Mouse (Mus musculus) urinary bladder, adult 18-20 months (tissue): ENCODE results near the gene Gadd45g.
"Not testable (repeated sequence)": the region's sequence is repeated elsewhere in the genome, so short reads cannot be mapped to it uniquely, and the experiment has no call there.

Source experiments
- DNase-seq, 2 experiments: peaks; one replicate each; pipeline ENCODE4 v3.0.0; 2022; ENCODE audit warnings: low spot score in 2 of 2, mixed read lengths in 2 of 2

Gadd45g gene

DNA sequence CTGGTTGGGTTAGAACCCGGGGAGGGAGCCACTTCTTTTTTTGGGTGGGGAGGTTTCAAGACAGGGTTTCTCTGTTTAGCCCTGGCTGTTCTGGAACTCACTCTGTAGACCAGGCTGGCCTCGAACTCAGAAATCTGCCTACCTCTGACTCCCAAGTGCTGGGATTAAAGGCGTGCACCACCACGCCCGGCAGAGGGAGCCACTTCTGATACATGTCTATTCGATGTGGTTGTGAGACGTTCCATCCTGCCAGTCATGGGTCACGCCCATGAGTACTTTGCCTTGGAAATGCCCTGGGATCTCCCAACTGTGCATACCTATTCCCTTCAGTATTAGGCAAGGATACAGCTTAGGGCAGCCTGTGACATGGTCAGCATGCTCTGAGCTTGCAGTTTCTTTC lies 12.5 kb upstream of the Gadd45g start:
- DNase-seq, result not testable (repeated sequence)

- no peak for DNase-seq
These were observed 12.0 kb upstream of the Gadd45g start for GRCm38 (mm10) chr13:51834520-51834919.

GRCm38 (mm10) chr13:51835208-51835607 lies 11.3 kb upstream of the Gadd45g start:
- not testable (repeated sequence) for DNase-seq

DNA sequence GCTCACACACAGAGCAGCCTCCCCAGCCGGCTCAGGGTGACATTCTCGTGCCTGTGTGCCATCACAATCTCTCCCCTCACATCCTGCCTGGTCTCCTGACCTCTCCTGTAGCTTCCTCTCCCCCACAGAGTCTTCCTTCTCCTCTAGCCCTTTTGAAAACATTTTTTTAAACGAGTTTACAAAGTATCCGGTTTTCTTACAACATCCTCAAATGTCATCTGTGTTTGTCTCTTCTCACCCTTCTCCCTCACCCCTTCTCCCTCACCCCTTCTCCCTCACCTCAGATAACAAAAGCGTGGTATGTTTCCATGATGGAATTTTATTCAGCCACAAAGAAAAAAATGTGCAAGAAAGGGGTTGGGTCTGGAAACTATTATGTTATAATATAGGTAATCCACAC lies 9.1 kb upstream of the Gadd45g start:
- no peak for DNase-seq

DNA sequence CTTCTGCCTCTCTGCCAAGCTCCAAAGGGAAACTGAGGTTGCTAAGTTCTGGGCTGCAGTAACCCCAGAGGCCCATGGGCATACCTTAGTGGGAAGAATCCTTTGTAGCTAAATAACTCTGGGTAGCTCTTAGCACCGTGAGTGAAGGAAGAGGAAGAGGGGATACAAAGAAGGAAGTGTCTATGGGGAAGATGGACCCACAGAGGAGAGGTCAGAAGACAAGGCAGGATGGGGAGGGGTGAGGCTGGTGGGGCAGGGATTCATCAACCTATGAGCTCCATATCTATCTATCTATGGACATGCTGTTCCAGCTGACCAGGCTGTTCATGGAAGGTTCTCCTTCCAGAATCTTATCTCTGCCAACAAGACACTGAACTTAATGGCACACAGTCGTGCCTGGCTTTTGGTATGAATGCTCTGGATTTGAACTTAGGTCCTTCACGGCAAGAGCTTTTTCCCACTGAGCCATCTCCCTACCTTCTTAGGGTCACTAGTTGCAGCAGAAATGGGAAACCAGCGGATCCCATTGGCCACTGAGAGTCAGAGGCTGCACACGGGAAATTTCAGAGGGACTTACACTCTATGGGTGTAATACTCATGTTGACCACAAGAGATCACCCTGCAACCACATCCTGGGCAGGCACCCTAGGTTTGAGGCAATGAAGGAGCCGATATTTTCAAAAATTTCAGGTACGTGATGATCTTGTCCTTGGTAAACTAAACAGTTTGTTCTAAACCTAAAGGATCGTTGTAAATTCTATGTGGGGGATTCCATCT lies 7.0 kb upstream of the Gadd45g start:
- no peak for DNase-seq

DNA sequence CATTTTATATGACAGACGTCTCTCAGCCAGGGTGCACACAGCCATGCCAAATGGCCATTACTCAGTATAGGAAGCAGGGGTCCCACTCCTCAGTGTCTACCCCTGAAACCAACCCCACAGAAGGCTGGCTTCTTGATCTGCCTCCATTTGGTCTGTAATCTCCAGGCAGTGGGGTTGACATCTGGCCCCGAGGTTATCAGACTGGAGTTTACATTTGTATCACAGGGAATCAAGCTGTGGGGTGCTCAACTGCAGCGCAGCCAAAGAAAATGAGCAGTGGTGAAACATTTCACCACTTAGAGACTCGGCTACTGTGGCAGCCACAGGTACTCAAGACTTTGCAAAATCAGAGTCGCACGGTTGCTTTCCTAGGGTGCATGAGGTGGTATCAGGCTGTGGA lies 5.8 kb upstream of the Gadd45g start:
- no peak for DNase-seq

DNA sequence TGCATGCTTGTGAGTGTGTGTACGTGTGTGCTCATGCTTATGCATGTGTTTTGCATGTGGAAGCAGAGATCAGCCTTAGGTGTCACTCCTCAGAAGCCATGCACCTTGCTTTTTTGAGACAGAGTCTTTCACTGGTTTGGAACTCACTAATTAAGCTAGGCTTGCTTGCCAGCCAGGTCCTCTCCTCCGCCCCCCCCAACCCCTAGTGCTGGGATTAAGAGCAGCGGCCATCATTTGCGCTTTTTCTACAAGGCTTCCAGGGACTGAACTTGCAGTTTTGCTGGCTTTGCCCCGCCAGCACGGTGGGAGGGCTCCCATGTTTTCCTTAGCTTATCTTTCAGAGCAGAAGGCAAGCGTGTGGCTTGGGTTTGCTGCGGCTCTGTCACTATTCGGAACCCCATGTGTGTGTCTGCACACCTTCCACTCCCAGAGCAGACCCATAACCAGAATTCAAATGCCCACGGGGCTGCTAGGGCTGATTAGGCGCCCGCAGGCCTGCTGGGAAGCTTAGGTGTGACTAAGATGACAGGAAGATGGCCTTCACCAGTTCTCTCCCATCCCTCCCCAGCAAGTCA lies 4.8 kb upstream of the Gadd45g start:
- no peak for DNase-seq

DNA sequence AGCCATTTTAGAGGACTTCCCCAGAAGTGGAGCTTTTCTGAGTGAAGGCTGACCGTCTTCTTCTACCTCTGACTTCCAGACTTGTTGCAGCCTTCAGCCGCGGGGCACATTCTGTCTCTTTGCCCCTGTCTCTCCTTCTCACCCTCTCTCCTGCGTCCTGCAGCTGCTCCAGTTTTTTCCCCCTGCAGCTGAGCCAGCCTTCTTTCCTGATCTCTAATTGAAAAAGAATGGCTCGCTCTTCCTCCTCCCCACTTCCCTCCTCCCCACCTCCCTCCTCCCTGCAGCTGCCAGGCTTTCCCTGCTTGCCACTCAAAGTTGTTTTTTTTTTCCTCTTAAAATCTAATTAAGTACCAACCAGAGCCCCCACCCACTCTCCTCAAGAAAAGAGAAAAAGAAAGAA lies 4.3 kb upstream of the Gadd45g start:
- no peak for DNase-seq

- DNase-seq, result no peak
These were observed 3.7 kb upstream of the Gadd45g start for GRCm38 (mm10) chr13:51842773-51843172.

GRCm38 (mm10) chr13:51843298-51843697 lies 3.2 kb upstream of the Gadd45g start:
- DNase-seq, result no peak

DNA sequence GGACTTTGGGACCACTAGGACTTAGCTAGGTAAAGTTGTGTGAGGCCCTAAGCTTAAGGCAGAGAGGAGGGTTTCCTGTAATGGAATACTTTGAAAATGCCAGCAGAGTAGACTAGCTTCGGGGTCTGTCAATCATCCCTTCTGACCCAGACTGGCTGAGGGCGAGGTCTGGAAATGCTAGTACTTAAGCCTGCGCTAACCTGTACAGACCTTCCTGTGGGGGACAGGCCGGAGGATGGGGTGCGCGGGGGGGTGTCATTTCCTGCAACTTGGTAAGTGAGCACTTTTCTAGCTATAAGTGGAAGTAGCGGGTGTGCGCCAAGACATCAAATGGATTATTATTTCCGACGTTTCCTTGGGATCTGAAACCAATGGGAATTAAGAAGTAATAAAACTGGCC lies 2.4 kb upstream of the Gadd45g start:
- no peak for DNase-seq

GRCm38 (mm10) chr13:51844661-51845060 lies 1.8 kb upstream of the Gadd45g start:
- peak in 1 of 2 experiments; percentile 45 for DNase-seq

GRCm38 (mm10) chr13:51845072-51845471 lies 1.4 kb upstream of the Gadd45g start:
- DNase-seq, result peak in 1 of 2 experiments; percentile 10

DNA sequence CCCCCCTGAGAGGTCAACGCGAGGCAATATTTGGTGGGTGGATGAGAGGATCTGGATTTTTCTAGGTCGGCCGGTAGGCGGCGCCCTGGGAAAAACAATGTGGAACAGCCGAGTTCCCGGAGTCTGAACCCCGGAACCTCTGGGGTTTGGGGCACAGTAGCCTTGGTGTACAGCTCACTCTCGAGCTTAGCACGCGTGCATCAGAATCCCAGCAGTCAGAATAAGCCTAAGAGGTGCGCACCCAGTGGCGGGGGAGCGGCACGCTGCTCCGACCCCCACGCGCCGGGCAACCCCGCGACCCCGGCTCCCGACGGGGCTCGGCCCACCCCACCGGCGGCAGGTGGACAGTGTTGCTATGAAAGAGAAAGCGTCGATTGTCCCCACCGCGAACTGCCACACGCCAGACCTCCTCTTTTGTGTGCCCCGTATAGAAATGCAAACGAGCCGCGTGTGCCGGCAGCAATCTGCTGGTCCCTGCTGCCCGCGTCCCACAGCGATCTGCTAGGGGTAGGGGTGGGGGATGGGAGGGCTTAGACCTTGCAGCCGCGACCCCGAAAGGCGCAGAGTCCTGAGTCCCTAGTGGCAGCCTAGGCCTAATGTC lies 787 bp upstream of the Gadd45g start:
- peak; percentile 76 to 84 for DNase-seq

GRCm38 (mm10) chr13:51846868-51847793 lies 653 bp downstream of the Gadd45g start:
- peak; percentile 64 to 69 for DNase-seq

GRCm38 (mm10) chr13:51847979-51848480 lies 1.6 kb downstream of the Gadd45g start:
- peak; percentile 55 to 85 for DNase-seq

GRCm38 (mm10) chr13:51848481-51849240 lies 2.2 kb downstream of the Gadd45g start:
- peak in 1 of 2 experiments; percentile 16 for DNase-seq

DNA sequence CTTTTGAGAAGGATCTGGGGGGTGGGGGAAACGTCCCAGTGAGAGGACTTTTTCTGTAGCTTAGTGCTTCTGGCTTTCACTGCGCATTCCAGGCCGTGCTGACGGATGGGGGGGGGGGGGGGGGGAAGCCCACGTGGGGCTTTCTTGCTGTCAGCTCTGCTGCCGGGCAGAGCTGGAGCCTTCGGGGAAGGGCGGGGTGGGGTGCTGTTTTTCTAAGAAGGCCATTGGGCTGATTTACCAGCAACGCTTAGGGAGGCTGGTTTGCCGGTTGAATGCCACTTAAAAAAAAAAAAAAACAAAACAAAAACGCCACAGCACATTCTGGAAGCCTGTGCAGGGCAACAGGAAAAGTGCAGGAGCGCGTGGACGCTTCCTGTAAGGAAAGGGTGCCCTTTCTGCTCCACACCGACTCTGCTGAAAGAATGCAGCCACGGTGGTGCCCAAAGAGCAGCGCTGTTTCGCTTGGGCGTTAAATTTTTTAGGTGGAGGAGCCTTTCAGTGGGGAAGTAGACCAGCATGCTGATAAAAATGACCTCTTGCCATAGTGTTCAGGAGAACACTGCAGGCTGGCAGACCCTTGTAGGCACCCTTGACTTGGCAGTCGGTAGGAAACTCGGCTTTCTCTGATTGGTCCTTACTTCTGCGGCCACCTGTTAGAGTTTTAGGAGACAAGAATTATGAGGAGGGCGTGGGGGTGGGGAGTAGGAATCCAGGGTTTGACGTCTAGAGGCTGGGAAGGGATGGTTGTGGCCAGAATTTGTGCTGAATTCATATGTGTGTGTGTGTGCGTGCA lies 3.0 kb downstream of the Gadd45g start:
- no peak for DNase-seq

GRCm38 (mm10) chr13:51850565-51850964 lies 4.1 kb downstream of the Gadd45g start:
- no peak for DNase-seq

DNA sequence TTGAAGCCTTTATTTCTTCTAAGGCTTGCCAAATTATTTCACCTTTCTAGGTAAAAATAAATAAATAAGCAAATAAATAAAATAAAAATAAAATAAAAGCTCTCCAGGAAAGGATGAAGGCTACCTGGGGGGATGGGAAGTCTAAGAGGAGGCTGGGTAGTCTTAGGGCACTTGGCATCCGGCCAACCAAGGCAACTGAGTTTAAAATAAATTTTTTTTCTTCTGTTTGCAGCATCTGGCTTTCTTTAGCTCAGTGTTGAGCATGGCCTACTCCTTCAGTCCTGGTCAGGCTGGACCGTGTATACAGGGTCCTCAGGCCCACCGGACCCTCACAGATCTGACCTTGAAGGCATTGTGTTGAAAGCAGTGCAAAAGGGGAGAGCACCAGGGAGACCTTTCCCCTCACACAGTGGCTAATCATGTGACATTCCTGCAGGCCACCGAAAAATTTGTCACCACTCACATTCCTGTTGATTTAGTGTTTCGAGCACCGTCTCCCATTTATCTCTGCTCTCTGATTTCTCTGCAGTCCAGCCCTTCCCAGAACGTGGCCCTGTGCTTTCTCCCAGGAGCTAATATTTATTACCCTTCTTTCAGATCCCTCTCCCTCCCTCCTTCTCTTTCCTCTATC lies 6.2 kb downstream of the Gadd45g start:
- no peak for DNase-seq
